Mouse (Mus musculus) left cerebral cortex, adult 18-20 months (tissue): Measurements from ENCODE around the gene Hist1h2bm. TPM values are rescaled to one million over a fixed set of nuclear protein-coding genes. Genes with fewer than 3 reads are reported as not detected.
"Not testable (repeated sequence)": the region's sequence is repeated elsewhere in the genome, so short reads cannot be mapped to it uniquely, and the experiment has no call there.

Experiments
- DNase-seq, 2 experiments: peaks; one replicate each; pipeline ENCODE4 v3.0.0; 2021 to 2022; ENCODE audit warnings: low spot score in 2 of 2, mixed read lengths in 1 of 2
- long read RNA-seq, 2 experiments: library from polyadenylated mRNA; stranded (forward); transcript quantifications; one replicate each; pipeline ENCODE4 v2.0.0; 2021
- total RNA-seq, 2 experiments: library from RNA; stranded (reverse); gene quantifications; 2 replicates each; pipeline ENCODE4 v1.2.3; 2021

Gene Hist1h2bm
- total RNA-seq = 1 to 10 TPM; 2.7 to 2.9 TPM
- long read RNA-seq, experiment 1 = 0 reads
- long read RNA-seq, experiment 2 = 0 reads

DNA sequence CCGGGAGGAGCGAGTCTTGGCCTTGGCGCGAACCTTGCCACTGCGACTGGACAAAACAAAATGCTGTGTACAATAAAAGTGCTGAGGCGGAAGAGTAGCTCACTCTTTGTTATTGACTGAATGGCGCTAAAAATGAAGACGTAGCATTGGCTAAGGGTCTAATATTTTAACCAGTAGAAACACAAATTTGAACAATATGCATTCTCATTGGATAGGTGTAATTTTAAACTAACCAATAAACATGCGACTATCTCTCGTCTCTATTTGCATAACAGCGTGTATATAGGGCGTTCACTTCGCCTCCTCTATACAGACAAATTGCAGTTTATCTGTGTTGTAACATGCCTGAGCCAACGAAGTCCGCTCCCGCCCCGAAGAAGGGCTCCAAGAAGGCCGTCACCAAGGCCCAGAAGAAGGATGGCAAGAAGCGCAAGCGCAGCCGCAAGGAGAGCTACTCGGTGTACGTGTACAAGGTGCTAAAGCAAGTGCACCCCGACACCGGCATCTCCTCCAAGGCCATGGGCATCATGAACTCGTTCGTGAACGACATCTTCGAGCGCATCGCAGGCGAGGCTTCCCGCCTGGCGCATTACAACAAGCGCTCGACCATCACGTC is at the start of gene Hist1h2bm:
Gene Hist1h2bm, plus strand, starts transcription at position 288 of the 616 bp plus-strand sequence.
- peak; percentile 54 to 55 for DNase-seq

DNA sequence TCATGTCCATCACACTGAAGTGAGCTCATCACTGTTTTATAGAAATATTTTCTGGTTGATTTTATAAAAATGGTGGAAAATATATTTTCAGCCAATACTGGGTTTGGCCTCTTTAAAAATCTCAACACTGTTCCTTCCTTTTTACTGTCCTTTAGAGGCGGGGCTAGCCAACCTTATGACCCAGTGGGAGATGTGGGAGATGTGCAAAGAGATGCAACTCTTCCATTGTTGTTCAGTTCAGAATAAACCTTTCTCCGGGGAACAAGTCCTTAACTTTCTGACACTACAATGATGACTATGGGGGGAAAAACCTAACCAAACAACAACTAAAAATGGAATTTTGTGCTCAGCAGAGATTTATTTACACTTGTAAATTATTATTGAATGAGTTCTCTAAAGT is 44.5 kb upstream of the Hist1h2bm start, which contains the start of gene Olfr1360:
Gene Olfr1360, minus strand, starts transcription at position 101 of the 400 bp plus-strand sequence.
- DNase-seq = no peak

DNA sequence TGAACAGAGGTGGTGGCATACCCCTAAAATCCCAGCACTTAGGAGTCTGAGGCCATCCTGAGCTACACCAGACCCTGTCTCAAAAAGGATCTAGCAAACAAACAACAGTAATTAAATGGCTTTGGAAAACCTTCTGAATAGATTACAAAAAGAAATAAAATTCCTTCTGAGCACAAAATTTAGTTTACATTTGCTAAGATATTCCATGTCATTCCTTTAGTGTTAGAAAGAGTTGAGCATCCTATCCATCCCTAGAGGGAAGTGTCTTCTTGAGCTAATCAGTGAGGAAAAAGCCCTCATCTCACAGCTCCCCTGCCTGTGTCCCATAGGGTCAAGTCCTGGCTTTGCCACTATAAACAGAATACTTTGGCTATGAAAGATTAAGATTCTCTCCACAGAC is 24.0 kb upstream of the Hist1h2bm start, which contains the start of gene Olfr1359:
Gene Olfr1359, plus strand, starts transcription at position 301 of the 400 bp plus-strand sequence.
- DNase-seq = no peak

DNA sequence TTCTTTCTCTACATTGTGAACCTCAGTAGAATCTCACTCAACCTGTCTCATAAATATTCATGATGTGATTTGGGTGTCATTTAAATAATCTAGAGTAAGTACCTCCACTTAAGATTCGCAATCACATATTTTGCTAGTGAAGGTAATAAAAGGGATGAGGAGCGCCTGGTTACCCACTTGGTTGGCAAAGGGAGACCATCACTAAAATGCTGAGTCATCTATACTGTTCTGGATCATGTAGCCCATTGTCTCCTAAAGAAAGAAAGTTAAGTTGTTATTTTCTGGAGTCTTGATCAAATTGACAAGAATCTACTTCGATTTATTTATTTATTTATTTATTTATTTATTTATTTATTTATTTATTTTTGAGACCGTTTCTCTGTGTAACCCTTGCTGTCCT is 15.2 kb upstream of the Hist1h2bm start:
- DNase-seq = no peak

DNA sequence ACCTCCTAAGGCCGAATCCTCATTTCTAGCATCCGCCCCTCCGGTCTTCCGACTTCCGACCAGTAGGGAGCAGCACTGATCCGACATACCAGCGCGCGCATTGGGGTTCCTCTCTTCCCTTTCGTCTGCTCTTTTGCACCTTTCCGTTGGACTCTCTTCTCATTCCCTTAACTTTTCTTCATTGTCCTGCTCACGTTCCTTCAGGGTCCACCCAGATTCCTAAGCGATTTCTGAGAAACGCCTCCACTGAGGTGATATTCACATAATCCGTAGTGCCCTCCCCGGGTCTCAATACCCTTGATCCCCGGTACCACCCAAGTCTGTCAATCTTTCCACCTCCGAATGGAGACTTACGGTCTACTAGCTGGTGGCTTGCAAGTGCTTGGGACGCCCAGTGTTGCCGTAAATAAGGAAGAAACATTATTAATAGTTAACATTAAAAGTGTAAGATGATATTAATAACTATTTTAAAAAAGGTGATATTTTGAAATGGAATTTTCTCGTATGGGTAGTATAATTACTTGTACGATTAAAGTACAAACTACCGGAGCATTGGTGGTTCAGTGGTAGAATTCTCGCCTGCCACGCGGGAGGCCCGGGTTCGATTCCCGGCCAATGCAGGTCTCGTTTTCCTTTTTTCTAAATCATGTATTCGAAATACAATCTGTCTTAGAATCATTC is 11.7 kb upstream of the Hist1h2bm start:
- DNase-seq = peak; percentile 90 to 91

DNA sequence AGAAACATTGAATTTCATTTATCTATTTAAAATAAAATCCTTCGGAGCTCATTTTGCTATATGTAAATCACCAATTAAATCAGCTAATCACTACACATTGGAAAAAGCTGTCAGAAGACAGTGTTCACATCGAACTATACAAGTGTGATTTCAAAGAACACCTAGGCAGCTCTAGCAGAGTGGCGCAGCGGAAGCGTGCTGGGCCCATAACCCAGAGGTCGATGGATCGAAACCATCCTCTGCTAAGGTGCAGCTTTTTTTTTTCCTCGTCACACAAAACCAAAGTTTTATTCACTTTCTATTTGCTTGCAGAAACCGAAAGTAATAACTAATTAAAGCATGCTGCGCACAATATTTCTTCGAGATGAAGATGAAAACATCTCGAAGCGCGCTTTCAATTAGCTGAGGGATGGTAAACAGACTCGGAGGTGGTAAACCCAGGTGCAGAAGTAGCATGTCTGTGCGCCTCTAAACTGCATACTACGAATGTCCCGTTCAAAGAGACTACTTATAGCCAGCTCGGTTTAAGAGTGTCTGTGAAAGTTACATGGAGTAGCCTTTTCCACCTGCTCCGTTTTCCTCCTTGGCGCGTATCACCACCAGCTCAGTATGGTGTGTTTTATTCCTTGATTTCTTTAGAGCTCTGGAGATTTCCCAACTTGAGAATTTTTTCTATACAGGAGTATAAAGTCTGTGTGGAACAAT is 10.9 kb upstream of the Hist1h2bm start:
- DNase-seq = peak; percentile 77 to 84

DNA sequence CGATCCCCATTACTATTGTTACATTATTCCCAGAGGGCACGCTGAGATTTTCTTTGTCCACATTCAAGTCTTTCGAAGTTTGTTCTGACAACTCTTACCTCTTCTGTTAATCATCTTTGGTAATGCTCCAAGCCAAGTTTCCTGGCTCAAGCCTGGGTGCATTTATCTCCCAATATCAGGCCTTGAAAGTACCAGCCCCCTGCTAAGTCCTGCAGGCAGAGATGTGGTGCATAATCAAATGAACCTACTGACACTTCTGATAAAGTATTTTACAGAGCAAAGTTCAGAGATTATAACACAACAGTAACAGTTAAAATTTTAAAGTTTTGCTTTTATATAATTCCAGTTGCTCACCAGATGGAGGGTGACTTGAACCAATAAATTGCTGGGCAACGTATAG is 10.1 kb upstream of the Hist1h2bm start:
- DNase-seq = no peak

DNA sequence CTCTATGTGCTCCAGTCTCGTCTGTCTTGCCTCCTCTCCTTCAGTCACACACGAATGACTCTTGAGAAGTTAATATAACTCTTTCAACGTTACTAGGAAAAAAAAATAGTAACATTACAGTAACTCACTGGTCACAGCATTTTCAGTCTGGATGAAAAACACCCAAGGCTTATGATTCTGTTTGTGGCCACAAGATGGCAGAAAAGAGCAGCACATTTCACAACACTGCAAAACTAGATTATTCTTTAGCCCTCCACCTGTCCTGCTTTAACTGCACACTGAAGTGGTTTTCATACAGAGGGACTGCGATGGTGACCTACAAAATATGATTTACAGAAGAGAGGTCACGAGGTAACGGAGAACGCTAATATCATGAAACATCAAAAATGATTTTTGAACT is 7.1 kb upstream of the Hist1h2bm start:
- DNase-seq = peak; percentile 69 to 72

DNA sequence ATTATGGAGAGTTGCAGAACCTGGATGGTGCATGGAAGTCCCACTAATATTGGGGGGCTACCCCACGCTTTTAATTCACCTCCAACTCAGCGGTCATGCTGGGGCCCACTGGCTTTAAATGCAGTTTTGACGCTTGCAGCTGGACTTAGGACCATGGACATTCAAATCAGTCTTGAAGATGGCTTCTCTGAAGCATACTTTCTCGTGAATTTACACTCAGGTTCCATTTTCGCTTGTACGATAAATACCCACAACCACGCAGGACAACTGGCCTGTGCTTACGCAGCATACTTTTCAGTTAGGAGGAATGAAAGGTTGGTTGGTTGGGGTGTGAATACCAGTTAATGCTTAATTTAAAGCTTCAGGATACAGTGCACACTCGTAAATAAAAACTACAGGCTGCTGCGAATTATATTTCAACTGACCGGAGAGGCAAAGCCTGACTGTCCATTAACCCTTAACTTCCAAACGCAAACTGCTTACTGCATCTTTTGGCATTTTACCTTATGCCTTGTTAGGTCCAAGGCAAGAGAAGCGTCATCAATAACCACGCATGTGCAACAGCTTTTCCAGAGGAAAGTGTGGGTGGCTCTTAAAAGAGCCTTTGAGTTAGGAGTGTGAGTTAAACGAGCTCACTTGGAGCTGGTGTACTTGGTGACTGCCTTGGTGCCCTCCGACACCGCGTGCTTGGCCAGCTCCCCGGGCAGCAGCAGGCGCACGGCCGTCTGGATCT is 6.5 kb upstream of the Hist1h2bm start:
- no peak for DNase-seq

DNA sequence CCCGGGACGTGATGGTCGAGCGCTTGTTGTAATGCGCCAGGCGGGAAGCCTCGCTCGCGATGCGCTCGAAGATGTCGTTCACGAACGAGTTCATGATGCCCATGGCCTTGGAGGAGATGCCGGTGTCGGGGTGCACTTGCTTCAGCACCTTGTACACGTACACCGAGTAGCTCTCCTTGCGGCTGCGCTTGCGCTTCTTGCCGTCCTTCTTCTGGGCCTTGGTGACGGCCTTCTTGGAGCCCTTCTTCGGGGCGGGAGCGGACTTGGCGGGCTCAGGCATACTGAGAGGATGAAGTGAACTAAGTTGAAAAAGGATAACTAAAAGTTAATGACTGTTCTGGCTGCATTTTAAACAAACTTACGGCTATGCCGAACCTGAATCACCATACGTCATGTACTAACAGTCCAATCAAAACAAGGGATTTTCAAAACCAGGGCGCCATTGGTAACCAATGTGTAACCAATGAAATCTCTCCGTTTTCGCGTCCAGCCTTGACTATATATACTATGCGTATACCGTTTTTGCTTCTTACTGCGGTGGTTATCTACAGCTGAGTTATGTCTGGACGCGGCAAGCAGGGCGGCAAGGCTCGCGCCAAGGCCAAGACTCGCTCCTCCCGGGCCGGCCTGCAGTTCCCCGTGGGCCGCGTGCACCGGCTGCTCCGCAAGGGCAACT is 5.8 kb upstream of the Hist1h2bm start, which contains the start of the genes Hist1h2bl and Hist1h2ai:
Gene Hist1h2bl, minus strand, starts transcription at position 280 of the 676 bp plus-strand sequence.
Gene Hist1h2ai, plus strand, starts transcription at position 559 of the 676 bp plus-strand sequence.
- peak; percentile 74 to 83 for DNase-seq

DNA sequence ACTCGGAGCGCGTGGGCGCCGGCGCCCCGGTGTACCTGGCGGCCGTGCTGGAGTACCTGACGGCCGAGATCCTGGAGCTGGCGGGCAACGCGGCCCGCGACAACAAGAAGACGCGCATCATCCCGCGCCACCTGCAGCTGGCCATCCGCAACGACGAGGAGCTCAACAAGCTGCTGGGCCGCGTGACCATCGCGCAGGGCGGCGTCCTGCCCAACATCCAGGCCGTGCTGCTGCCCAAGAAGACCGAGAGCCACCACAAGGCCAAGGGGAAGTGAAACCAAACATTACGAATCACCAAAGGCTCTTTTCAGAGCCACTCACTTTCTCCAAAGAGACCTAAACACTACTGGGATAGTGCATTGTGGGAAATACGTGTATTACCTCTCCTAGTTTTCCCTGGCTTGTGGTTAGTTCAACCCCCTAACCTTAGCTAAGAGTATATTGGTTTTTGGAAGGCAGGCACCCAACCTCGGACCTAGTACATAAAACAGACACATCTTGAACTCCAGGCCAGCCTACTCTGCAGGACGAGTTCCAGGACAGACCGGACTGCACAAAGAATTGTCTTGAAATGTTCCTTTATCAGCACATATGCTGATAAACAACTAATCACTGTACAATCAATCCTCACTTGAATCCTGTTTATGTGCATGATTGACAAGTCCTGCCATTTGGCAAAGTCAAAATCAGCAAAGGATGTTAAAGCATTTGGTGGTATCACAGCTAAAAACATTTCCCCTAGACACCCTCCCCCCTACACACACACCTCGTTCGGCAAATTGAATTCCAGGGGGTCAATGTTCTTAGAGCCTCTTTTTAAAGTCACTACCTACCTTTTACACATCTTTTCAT is 5.1 kb upstream of the Hist1h2bm start:
- DNase-seq = peak in 1 of 2 experiments; percentile 8

DNA sequence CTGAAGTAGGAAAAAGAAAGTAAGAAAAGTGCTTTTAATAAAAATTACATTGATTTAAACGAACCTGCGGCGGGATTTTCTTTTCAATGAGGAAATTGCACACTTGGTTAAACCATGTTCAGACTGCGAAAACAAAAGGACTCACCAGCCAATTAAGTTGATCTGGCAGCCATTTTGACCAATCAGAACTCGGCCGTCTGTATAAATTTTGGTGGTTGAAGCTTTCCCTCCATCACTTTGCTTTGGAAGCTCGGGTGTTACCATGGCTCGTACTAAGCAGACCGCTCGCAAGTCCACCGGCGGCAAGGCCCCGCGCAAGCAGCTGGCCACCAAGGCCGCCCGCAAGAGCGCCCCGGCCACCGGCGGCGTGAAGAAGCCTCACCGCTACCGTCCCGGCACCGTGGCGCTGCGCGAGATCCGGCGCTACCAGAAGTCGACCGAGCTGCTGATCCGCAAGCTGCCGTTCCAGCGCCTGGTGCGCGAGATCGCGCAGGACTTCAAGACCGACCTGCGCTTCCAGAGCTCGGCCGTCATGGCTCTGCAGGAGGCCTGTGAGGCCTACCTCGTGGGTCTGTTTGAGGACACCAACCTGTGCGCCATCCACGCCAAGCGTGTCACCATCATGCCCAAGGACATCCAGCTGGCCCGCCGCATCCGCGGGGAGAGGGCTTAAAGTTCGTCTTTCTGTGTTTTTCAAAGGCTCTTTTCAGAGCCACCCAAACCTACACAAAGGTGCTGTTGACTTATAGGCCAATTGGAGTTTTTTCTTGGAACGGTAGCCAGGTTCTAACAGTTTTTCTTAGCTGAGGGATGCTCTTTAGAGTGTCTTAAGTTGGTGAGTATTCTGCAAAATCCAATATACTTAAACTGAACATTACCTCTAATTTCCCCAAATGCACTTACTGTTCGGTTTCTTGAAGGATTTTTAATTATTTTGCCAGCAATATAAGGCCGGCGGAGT is 4.2 kb upstream of the Hist1h2bm start, which contains the start of gene Hist1h3h:
Gene Hist1h3h, plus strand, starts transcription at position 263 of the 961 bp plus-strand sequence.
- DNase-seq = peak; percentile 83 to 92

DNA sequence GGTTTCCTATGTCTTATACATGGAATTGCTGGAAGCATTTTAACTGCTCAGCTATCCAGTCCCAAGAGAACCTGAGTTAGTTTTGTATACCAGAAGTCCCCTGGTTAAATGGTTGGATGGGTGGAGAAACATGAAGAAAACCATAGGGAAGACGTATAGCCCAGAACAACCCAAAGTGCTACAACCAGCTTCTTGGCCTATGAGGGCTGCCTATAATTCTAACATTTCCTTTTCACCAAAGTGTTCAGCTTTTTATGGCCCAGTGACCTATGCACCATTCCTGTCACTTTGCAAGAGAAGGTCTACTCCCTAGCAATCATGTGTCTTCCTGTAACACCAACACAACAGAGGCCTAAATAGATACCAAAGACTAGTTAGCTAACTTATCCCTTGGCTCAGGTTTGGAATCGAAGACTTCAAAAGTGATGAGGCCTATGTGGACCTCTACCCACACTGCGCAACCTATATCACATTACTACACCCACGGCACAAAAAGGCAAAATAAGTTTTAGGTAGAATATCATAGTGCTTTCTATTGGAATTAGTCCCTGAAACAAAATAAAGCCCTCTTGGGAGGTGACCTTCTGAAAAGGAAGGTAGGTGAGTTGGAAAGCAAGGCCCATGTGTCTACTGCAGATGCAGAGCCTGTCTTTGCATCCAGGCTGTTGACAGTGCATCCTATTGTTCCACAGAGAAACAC is 3.3 kb upstream of the Hist1h2bm start:
- DNase-seq = no peak

DNA sequence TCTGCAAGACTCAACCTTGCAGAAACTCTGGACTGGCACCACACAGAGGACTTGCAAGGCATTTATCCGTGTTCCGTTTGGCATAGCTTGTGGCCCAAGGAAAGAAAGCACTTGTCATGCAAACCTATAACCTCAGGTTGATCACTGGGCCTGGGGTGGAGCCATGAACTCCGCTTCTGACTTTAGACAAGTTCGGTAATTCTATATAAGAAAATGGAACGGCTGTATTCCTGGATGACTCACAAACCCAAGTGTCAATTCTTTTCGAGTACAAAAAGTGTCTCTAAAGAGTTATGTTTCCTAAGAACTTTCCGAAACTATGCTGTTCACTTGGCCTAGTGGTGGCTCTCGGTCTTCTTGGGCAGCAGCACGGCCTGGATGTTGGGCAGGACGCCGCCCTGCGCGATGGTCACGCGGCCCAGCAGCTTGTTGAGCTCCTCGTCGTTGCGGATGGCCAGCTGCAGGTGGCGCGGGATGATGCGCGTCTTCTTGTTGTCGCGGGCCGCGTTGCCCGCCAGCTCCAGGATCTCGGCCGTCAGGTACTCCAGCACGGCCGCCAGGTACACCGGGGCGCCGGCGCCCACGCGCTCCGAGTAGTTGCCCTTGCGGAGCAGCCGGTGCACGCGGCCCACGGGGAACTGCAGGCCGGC is 612 bp upstream of the Hist1h2bm start:
- not testable (repeated sequence) for DNase-seq

DNA sequence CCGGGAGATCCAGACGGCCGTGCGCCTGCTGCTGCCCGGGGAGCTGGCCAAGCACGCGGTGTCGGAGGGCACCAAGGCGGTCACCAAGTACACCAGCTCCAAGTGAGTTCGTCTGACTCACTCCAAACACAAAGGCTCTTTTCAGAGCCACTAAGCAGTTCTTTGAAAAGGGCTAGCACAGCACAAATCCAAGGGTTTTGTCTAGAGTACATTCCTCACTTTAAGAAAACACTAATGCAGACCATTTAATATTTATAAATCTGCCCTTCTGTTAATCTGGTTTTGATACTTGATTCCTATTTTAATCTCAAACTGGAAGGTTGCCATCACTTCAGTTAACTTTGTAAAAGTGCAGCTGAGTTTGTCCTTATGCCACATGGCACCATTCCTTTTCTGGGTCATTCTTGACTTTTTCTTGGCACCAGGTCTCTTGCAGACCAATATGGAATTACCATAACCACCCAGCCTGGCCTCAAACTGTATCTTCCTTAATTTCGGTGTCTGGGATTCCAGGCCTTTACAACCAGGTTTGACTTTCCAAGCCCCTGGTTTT is 605 bp downstream of the Hist1h2bm start:
- DNase-seq = no peak

DNA sequence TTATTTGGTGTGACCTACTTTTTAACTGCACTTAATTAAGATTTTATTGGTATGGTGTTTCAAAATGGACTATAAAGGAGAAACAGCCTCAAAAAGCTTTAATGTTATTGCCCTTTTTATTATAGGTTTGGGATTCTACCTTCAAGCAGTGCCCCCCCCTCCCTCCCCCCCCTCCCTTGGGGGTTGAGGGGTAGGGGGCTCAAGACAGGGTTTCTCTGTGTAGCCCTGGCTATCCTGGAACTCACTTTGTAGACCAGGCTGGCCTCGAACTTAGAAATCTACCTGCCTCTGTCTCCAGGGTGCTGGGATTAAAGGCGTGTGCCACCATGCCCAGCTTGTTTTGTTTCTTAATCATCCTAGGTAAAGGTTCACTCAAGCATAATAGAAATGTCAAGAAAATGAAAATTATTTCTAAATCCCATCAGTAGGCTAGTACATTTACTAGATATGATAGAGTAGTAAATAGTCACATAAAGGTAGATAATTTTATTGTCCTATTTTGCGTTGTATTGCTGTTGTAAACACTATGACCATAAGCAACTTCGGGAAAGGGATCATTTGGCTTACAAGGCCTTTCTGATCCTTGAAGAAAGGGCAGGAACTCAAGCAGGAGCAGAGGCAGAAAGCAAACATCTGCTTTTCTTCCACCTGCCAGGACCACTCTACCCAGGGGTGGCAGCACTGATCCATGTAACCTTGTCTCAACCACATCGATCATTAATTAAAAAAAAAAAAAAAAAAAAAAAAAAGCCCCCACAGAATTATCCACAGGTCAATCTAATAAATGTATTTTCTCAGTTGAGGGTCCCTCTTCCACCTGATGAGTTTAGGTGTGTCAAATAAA is 1.4 kb downstream of the Hist1h2bm start:
- DNase-seq = no peak
